Mouse (Mus musculus) spleen, postnatal 4 days (tissue): Measurements from ENCODE around the gene Gm21915.

Experiments
- DNase-seq, 2 experiments: peaks; one replicate each; pipeline ENCODE4 v3.0.0; 2022; ENCODE audit warnings: low spot score in 2 of 2

The Gm21915 gene

DNA sequence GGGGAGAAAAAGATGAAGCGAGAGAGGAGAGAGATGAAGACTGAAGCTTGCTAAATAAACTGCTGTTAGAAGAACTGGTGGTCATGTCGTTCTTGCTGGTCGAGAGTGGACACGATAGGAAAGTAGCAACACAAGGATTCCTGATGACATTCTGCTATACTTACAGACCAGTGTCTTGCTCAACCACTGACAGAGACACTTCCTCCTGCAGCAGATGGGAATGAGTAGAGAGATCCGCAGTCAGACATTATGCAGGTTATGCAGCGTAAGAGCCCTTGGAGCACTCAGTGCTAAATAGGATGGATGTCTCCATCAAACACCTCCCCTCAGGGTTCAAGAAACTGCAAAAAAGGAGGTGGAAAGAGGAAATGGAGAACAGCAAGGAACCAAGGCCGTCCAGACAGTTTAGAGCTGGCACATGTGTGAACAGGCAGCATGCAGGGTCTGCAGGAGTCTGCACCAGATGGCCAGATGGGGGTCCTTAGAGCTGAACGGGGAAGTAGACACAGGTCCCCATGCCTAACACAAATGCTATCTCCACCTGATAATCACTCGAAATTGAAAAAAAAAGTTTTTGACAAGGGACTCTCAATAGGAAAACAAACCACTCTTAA, 4.1 kb upstream of the Gm21915 start:
- no peak for DNase-seq

DNA sequence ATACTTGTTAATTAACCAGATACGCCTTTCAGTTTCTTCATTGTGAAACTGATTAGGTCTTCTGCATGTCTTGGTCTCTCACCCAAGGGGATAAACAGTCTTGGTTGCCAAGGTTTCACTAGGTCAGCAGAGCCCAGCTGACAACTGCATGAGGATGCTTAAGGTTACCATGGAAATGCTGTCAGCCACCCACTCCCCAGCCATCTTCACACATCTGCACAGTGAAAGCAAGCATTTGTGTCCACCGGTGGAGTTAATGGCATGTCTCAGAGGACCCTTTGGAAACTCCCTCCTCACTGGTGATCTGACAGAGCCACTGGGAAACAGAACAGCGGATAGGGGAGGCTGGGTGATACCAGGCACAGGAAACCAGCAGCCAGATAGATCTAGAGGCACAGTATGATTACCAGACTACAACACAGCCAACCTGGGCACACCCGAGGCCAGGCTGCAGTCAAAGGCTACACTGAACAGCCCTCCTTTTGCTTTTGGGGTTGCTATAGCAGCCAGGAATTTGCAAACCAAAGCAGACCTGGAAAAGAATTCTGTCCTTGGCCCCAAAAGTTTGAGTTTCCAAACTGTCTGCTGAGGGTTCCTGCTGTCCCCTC, 1.0 kb downstream of the Gm21915 start:
- DNase-seq: no peak

DNA sequence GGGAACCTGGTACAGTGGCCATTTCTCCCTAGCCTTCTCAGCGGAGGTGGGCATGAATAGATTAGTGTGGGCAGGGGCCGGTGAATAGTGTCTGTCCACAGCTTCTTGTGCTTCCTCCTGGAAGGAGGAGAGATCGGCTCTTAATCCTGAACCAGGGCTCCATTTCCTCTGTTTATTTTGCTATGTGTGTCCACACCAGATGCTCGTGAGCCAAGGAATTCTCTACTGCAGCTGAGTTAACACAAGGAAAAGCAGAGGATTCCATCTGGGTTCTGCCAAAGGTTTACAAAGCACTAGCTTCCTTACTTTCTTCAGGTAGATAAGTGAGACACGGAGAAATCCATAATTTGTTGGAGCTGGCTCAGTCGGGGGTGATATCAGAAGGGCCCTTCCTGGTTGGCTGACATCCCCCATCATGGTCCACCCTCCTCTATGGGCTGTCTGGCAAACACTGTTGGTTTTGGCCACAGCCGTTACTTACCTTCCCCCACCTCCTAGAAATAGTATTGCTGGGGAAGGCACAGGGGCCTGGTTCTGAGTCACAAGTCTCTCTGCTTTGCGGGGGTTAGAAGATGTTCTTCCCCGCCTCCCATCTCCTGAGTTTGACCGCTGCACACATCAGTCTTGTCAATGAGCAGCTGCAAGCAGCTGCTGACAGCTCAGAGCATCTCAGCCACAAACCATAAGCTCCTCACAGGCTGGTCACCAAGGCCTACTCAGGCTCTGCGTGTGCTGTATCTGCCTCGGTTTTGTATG, 5.0 kb downstream of the Gm21915 start:
- DNase-seq: no peak

DNA sequence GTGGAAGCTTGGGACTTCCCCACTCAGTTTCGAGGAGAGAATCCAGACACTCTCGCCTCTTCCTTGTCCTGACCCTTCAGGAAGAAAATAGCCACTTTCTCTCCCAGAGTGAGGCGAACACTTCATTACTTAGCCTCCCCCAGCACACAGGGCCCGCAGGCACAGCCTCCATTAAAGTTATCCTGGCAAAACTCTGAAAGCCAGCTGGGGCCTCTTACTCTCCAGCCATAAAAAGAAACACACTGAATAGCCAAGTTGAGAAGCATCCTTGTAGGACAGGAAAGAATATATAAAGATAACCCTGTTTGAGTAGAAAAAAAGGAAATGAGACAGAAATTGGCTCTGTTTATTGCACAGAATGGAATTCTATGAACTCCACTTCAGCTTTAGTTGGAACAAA, 8.2 kb downstream of the Gm21915 start:
- DNase-seq: no peak

DNA sequence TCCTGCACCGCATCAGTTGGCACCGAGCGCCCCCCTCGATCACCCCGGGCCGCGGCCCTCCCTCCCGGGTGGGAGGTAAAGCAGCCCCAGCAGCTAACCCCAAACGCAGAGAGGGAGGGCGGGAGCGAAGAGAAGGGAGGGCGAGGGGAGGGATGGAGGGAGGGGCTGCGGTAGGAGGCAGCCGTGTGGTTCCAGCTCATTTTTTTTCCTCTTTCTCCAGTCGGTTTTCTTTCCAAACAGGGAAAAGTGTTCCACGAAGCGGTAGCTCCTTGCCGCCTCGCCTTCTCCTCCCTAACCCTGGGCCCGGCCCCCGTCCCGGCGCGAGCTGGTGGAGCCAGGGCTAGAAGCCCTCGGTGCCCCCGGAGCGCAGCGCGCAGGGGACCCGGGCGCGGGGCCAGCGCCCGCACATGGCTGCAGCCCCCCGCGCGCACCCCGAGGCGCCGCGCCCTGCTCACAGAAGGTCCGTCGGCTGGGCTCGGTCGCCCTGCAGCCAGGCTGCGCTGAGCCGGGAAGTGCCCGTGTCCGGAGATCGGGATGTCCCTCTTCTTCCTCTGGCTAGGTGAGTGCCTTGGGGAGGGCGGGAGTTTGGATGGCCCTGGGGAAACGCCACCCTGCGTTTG, 15.5 kb downstream of the Gm21915 start, which contains the start of gene Clmp:
TSS of gene Clmp (plus strand) at position 162 of the 620 bp plus-strand sequence.
- DNase-seq: no peak

DNA sequence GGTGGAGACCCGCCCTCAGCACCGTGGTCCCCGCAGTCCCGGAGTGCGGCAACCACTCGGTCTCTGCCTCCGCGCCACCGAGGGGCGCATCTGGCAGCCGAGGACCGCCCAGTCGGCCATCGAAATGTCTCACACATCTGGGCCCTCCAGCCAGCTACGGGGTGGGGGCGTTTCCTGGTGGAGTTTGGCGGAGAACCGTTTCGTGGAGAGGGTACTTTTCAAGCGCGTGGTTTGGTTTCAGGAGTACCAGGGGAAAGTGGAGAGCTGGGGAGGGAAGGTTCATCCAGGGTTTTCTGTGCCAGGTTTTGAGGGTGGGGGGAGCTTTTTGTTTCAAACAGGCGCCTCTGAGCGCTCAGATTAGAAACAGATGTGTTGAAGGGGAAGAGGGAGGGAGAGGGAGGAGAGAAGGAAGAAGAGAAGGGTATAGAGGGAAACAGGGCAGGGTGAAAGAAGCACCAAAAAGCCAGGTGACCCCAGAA, 16.0 kb downstream of the Gm21915 start:
- no peak for DNase-seq

DNA sequence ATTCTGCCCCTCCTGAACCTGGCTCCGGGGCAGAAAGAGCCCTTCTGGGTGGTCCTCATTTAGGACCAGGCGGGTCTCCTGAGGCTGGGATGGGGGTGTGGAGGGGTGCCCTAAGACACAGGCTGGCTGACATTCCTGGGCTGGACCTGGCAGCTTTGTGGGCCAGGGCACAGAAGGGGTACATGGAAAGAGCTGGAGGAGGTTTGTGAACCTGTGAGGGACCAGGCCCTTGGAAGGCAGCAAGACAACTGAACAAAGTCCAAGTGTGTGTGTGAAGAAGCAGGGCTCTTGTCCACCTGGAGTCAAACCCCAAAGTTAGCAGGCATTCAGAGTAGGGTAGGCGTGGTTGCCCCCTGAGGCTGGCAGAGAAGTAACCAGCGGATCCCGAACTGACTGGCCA, 16.6 kb downstream of the Gm21915 start:
- no peak for DNase-seq

DNA sequence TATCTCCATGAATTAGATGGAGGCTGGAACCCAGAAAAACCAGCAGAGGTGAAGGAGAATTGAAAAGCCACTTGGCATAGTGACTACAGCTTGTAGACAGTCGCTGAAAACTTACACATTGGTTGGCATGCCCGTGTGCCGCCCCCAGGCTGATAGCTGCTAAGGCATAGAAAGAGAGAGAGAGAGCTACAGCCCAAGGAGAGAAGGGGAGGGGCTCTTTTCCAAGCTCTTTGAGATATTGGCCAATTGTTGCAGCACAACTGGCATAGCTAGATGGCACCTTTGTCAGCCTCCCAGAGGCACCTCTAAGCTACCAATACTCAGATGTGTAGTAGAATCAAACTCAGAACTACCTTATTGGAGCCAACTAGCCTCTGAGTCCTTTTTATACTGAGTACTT, 17.1 kb downstream of the Gm21915 start:
- DNase-seq: no peak

DNA sequence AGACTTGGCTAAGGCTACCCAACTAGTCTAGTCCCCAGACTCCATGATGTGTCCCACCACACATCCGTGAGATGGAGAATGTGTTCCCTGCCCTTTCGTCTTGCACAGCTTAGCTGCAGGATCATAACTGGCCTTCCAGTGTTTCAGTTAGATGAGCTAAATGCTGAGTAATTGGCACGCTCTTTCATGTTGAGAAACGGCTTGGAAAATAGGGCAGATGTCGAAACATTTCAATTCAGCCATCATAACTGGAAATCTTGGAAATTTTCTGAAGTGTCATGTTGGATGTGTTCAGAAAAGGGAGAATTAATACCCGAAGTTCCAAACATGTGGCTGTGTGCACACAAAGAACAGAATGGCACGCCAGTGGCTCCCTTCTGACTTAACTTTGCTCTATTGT, 20.1 kb downstream of the Gm21915 start:
- DNase-seq: no peak

DNA sequence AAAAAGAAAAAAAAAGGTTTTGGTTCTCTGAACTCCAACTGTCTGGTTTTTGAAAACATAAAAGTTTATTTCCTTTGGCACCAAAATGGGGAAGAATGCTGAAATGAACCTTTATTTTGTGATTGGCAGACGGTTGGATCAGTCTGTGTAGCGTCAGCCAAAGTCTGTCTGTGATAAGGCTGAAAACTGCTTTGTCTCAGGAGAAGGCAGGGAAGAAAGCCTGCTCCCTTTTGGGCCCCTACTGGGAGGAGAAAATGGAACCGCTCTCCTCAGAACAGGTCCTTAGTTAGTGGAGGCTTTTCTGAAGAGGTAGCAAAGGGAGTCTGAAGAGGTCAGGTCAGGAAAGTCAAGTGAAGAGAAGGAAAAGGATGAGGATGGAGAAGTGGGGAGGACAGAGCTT, 22.6 kb downstream of the Gm21915 start:
- no peak for DNase-seq

DNA sequence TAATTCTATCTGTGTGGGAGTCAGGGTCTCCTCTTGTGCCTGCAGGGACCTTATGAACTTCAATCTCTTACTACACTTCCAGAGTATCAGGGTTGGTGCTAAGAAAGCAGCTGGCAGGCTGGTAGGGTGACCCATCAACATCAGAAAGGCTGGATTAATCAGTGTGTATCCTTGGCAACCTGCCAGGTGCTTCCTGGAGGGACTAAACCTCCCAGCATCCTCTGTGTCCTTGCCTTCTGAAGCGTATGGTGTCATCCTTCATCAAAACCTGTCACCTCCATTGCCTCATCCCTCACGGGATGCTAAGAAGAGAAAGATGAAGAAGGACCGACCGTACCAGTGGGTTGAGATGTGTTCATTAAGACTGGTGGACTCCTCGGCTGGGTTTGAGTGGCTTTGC, 23.4 kb downstream of the Gm21915 start:
- no peak for DNase-seq

DNA sequence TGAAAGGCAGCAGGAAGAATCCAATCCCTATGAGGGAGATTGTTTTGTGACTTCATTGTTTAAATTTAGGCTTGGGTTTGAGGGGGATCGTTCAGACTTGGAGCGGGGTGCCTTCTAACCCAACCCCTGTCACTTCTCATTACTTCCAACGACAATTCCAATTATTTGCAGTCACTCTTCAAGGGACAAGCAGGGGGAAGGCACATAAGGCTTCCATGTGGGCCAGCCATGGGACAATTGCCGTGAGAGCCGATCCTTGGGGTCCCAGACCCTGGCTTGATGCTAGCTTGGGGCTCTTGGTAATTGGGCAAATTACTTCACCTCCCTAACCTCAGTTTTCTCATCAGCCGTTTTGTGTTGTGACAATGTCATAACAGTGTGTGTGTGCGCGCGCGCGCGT, 23.9 kb downstream of the Gm21915 start:
- no peak for DNase-seq

DNA sequence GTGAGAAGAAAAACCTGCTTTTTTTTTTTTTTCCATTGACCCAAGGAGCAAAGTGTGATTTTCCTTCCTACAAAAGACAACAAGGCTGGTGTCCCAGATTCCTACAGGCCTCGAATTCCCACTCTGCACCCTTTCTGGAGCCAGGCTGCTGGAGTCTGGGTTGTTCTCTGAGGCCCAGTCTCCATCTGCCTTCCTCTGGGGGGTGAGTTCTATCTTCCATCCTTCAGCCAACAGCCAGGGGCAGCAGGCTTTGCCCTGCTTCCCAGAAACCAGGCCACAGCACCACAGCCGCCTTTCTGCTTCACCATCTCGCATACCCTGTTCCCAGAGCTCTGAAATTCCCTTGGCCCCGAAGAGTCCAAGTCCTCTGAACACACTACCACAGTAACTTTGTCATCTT, 25.7 kb downstream of the Gm21915 start:
- DNase-seq: no peak

DNA sequence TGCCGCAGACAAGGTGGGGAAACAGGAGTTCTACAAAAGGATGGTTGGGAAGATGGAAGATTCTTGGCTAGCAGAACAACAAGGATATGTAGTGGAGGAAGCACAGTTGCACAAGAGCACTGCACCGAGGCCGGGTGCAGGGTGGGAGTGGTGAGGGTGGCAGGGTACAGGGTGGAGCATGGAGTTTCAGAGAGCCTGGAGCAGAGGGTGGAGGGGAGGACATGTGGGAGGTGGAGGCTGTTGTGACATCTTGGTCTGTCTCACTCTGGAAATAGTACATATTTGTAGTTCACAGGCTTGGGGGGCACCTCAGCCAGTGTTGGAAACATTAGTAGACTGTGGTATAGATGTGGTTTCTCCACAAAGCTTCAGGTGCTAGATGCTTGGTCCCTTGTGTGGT, 28.8 kb downstream of the Gm21915 start:
- DNase-seq: no peak

DNA sequence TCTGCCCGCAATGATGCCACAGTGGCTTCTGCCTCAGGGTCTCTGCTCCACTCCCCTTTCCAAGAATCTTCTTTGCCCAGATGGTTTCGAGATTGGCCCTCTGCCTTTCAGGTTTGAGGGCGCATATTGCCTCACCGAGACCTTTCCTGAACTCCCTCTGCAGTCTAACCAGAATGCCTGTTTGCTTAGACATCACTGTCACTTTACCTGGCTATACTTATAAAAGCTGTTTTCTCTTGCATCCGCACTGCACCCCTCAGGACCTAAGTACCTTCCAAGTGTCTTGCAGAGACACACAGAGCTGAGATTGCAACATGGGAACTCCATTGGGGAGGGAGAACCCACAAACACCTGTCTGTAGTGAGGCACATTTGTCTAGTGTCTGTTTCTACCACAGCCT, 29.8 kb downstream of the Gm21915 start:
- no peak for DNase-seq

DNA sequence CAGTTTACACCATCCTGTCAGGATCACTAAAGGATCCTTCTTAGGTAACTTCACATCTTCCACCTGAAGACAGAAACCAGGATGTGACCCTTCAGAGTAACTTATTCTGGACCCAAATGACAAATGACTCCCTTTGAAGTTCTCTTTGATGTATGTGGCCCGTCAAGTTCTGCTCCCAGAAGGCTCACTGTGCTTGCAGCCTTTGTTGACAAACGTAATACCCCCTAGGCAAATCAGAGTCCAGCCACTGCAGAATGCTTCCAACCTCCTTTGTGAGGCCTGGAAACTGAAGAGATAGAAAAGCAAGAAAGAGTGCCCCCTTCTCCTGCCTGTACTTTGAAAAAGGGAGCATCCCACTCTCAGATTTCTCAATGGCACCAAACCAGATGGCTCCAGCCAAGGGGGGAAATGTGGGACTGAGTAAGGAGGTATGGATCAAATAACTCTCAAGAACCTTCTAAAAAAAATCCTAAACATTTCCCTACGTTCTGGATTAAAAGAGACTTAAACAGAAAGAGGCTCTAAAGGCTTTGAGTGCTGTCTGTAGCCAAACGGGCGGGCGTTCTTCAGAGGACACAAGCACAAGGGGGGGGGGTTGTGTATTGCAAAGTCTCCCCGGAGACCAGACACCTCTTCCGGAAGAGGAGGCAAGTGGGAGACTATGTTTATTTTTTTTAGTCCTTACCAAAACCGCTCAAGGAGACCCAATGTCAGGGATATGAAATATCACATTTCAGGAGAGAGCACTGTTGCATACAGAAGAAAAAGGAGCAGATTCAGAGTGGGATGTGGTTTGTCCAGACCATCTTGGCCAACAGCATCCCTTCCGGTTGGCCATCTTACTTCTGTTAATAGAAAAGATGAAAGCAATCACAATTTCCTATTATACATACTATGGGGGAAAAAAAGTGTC, 34.2 kb downstream of the Gm21915 start:
- no peak for DNase-seq

DNA sequence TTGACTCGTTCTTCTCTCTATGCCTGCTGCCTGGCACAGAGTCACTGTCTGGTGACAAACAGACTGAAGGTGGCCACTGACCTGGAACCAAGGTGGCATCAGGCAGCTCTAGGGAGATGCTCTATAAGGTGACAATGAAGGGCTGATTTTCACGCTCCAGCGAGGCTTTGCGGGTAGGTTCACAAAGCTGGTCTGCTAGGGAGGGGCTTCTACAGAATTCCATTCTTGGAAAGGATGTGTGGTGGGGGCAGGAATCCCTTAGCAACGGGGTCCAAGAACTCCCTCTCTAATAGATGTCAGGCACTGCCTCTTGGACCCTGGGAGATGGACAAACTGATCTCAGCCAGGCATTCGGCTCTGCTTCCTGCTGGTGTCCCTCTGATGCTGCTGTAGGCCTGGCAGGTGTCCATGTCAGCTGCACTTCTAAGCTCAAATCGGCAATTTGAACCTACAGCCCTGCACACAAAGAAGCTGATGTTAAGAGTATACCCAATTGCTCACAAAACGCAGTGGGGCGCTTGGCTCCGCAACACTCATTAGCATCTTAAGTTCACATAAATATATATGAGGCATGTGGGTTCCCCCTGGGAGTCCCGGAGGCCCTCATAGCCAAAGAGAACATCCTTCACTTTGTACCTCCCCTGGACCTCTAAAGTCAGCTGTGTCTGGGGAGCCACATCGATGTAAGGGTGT, 38.2 kb downstream of the Gm21915 start:
- no peak for DNase-seq

DNA sequence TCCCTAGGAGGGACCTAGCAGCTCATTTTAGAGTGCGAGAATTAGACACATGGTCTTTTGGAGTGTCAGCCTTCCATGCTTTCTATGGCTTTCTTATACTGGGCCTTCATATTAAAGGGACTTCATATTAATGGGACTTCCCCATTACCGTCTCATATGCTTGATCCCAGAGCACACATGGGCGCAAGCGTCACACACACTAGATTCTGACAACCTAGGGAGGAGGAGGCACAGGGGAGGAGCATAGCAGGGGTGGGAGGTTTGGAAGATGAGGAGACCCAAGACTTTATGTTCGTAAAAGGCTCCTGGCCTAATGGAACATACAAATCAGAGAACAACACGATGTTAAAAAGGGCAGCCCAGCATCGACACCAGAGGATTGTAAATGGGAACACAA, 38.7 kb downstream of the Gm21915 start:
- no peak for DNase-seq

DNA sequence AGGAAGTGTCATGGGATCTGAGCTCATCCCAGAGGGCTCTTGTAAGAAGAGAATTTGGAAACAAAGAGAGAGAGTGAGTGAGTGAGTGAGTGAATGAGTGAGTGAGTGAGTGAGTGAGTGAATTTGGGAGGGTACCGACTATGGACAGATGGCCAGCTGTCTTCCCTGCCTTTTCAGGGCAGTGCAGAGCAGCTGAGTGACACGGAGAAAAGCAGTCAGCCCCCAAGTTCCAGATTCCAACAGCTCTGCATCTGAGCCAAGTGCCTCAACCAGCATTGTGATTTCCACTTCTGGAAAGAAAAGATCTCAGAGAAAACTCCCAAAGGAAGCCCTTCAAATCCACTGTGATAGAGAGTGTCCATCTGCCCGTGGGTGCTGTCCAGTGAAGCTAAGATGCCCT, 39.2 kb downstream of the Gm21915 start:
- DNase-seq: no peak

DNA sequence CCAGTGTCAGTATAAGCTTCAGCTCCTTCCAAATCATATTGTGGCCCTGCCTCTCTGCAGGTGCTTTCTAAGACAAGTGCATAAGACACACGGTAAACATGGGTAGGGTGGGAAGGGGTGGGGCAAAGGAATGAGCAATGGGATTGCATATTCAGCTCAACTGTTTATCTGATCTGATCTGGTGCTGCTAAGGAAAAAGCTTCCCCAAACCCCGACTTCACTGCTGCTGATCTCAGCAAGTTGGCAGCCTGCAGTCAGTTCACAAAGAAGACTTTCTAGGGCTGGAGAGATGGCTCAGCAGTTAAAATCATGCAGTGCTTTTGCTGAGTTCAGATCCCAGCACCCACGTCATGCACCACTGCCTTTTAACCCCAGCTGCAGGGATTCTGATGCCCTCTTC, 39.6 kb downstream of the Gm21915 start:
- no peak for DNase-seq

DNA sequence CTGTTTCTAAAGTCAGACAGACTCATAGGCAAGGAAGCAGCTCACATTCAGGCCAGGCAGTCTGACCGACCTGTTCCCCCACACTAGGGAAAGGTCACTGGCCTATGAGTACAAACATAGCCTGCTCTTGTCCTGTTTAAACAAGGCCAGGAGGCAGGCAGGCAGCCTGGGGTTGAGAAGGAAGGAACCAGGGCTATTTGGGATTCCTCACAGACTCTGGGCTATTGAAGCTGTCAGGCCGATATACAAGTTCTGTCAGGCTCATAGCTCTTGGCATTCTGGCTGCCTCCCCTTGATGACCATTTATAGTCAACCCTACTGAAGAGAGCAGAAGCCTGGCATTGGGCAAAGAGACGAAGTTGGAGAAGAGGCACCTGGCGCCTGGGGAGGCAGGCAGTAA, 41.2 kb downstream of the Gm21915 start:
- no peak for DNase-seq
